Mouse (Mus musculus) thymus, adult 2 months (tissue): ENCODE results near the gene Cd3e.

Experiments
- CTCF ChIP-seq: fragments of 200-500 bp; IDR thresholded peaks from 2 replicates; pipeline ENCODE4 v1.5.1; 2012; ENCODE audit warnings: mild to moderate bottlenecking, control low read depth, low read length, moderate library complexity, borderline replicate concordance; ENCODE audit not compliant: control insufficient read depth, poor library complexity, insufficient read depth; ENCODE audit errors: extremely low read depth
- POLR2A ChIP-seq: fragments of 200-500 bp; IDR thresholded peaks from 2 replicates; pipeline ENCODE4 v1.6.1; 2012; ENCODE audit warnings: mild to moderate bottlenecking, low read length, control low read depth, moderate library complexity; ENCODE audit not compliant: control insufficient read depth, poor library complexity, insufficient read depth; ENCODE audit errors: extremely low read depth

DNA sequence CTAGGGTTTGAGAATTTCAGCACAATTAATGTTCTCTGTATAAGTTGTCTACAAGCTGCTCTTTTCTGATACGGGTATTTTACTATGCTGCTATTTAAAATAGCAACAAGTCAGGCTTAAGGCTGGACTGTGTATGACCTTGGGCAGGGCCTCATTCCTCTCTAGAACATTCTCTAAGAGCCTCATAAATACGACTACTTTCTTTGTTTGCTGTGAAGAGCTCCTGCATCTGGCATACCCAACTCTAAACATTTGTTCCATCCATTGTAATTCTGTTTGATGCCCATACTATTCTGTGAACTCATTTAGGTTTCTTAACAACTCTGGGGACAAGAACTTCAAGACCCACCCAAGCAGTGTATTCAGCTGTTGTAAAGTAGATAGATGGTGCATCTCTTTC lies 26.4 kb downstream of the Cd3e start:
- TF ChIP-seq POLR2A: no peak
- TF ChIP-seq CTCF: no peak
